Comparison of ENCODE assay signal across 10 mouse cellular contexts in genomic region chr7:128248081-128249042, GRCm38 (mm10). TPM values are rescaled to one million over a fixed set of nuclear protein-coding genes. Genes with fewer than 3 reads are reported as not detected.
DNase-seq lines count a peak whose midpoint lies in the region; ATAC-seq lines count a peak whose summit lies in the region.
"Had no signal": no experiment of that assay in that cellular context is flagged by ENCODE, and none has a peak within 500 bp of the region (broad histone marks: within the 10 kb centered on the region; RNA-seq: fewer than 3 reads in every experiment).

No protein-coding gene starts in this region.

- intact Hi-C loops in heart, postnatal 25 days (cut with DNase I) = loop anchor here (2.0 to 10.0 kb wide), 3 partner anchors 48 to 446 kb away; no protein-coding TSS in a partner anchor

- peaks cover 66% of the 10 kb centered on the region for H3K36me3 ChIP-seq in heart, embryonic 12.5 days
- no peaks in the 10 kb centered on the region for H3K36me3 ChIP-seq in hindbrain, embryonic 11.5 days (ENCODE audit: control insufficient read depth, insufficient read depth, low read length)

- peaks cover 53% of the 10 kb centered on the region for H3K4me1 ChIP-seq in heart, embryonic 12.5 days (replicated peaks)
- peaks cover 3% of the 10 kb centered on the region; the same call in 1 of the 2 replicates for H3K4me1 ChIP-seq in brown adipose tissue, adult 24 weeks (ENCODE audit: control insufficient read depth, insufficient read depth, insufficient read length, low read length)
- H3K4me1 ChIP-seq in hindbrain, embryonic 11.5 days (replicated peaks; ENCODE audit: control insufficient read depth, insufficient read depth, low read length) = no peaks in the 10 kb centered on the region; the same call in 1 of the 2 replicates

- H3K9me3 ChIP-seq in heart, embryonic 12.5 days (replicated peaks) = no peaks in the 10 kb centered on the region
- H3K9me3 ChIP-seq in hindbrain, embryonic 11.5 days (ENCODE audit: control insufficient read depth, low read length) = no peaks in the 10 kb centered on the region

- peak overlapping the region; percentile 85 for H3K4me2 ChIP-seq in heart, embryonic 12.5 days
- H3K4me2 ChIP-seq in hindbrain, embryonic 11.5 days (replicated peaks; ENCODE audit: low read depth, low read length) = 0 out of 2 replicates have a peak overlapping the region, but pooled peaks have one; percentile 0

- H3K4me3 ChIP-seq in heart, embryonic 12.5 days = peak overlapping the region; percentile 76
- H3K4me3 ChIP-seq in brown adipose tissue, adult 24 weeks (ENCODE audit: insufficient read depth, low read depth, low read length) = peak overlapping the region; percentile 42
- H3K4me3 ChIP-seq in hindbrain, embryonic 11.5 days (ENCODE audit: low read depth, low read length) = no peak overlapping the region

- no peak for DNase-seq in heart, postnatal 25 days (ENCODE audit: low spot score)
- no peak for DNase-seq in hindbrain, embryonic 11.5 days (ENCODE audit: low spot score)
- peak; percentile 57 for DNase-seq in lung, postnatal 10 days
- no peak for DNase-seq in thymus, adult 18-20 months
- DNase-seq in urinary bladder, adult 18-20 months (ENCODE audit: low spot score in 2 of 2) = no peak
- no peak for DNase-seq in ovary, postnatal 10 days (ENCODE audit: low spot score)

- 74% methylated on average over 10 of the region's 10 CpGs for WGBS in heart, embryonic 12.5 days
- 80% methylated on average over 10 of the region's 10 CpGs for WGBS in hindbrain, embryonic 11.5 days

- ATAC-seq in heart, embryonic 12.5 days (ENCODE audit: insufficient number of reproducible peaks, low FRiP score) = no peak
- no peak for ATAC-seq in hindbrain, embryonic 11.5 days (ENCODE audit: low FRiP score)

- H3K9ac ChIP-seq in heart, embryonic 12.5 days = peak overlapping the region; percentile 90
- no peak overlapping the region for H3K9ac ChIP-seq in hindbrain, embryonic 11.5 days (ENCODE audit: low read depth, low read length)

- no peaks in the 10 kb centered on the region for H3K27me3 ChIP-seq in heart, embryonic 12.5 days (replicated peaks)
- peaks cover 3% of the 10 kb centered on the region; the same call in 1 of the 2 replicates for H3K27me3 ChIP-seq in hindbrain, embryonic 11.5 days (ENCODE audit: control insufficient read depth, insufficient read depth, low read length)

- 0 out of 2 replicates have a peak overlapping the region, but pooled peaks have one; percentile 16 for H3K27ac ChIP-seq in heart, embryonic 12.5 days (ENCODE audit: poor library complexity, severe bottlenecking)
- H3K27ac ChIP-seq in brown adipose tissue, adult 24 weeks (replicated peaks; ENCODE audit: low read depth, low read length) = no peak overlapping the region
- no peak overlapping the region for H3K27ac ChIP-seq in hindbrain, embryonic 11.5 days (ENCODE audit: low read depth, low read length)

RNA-seq across cellular contexts. Expression of gene Tgfb1i1, which starts 1.8 kb away (rescaled TPM):
- 198 and 202 TPM in 2 replicates for polyA plus RNA-seq in heart, embryonic 12.5 days (2016; fragmentation: Nextera tagmentation; extraction: Ambion mirVana)
- 10 to 100 TPM; 19.6 to 22.5 TPM for total RNA-seq in heart, postnatal 25 days (2021)
- polyA plus RNA-seq in brown adipose tissue, adult 24 weeks (2012; ENCODE audit: insufficient read depth, insufficient read length, missing spikeins) = 4.5 and 5.5 TPM in 2 replicates
- polyA plus RNA-seq in hindbrain, embryonic 11.5 days (2014; fragmentation: Nextera tagmentation; extraction: Ambion mirVana) = 33.0 and 40.9 TPM in 2 replicates

RNA-seq across cellular contexts. Expression of gene 9130023H24Rik, which starts 10.5 kb away (rescaled TPM):
- 7.1 and 7.5 TPM in 2 replicates for polyA plus RNA-seq in heart, embryonic 12.5 days (2016; fragmentation: Nextera tagmentation; extraction: Ambion mirVana)
- 1 to 10 TPM; 3.3 to 3.4 TPM for total RNA-seq in heart, postnatal 25 days (2021)
- 2.5 and 3.3 TPM in 2 replicates for polyA plus RNA-seq in brown adipose tissue, adult 24 weeks (2012; ENCODE audit: insufficient read depth, insufficient read length, missing spikeins)
- polyA plus RNA-seq in hindbrain, embryonic 11.5 days (2014; fragmentation: Nextera tagmentation; extraction: Ambion mirVana) = 12.3 and 13.3 TPM in 2 replicates

RNA-seq across cellular contexts. Expression of gene Armc5, which starts 11.2 kb away (rescaled TPM):
- polyA plus RNA-seq in heart, embryonic 12.5 days (2016; fragmentation: Nextera tagmentation; extraction: Ambion mirVana) = 15.3 and 15.7 TPM in 2 replicates
- 1 to 10 TPM; 6.8 to 7.2 TPM for total RNA-seq in heart, postnatal 25 days (2021)
- polyA plus RNA-seq in brown adipose tissue, adult 24 weeks (2012; ENCODE audit: insufficient read depth, insufficient read length, missing spikeins) = 2.1 and 3.5 TPM in 2 replicates
- 6.5 and 7.4 TPM in 2 replicates for polyA plus RNA-seq in hindbrain, embryonic 11.5 days (2014; fragmentation: Nextera tagmentation; extraction: Ambion mirVana)

RNA-seq across cellular contexts. Expression of gene Slc5a2, which starts 17.1 kb away (rescaled TPM):
- polyA plus RNA-seq in heart, embryonic 12.5 days (2016; fragmentation: Nextera tagmentation; extraction: Ambion mirVana) = 0.11 and 0.23 TPM in 2 replicates
- not detected for total RNA-seq in heart, postnatal 25 days (2021)
- polyA plus RNA-seq in brown adipose tissue, adult 24 weeks (2012; ENCODE audit: insufficient read depth, insufficient read length, missing spikeins) = not detected in 2 replicates
- 0.25 TPM in 1 of 2 replicates, not detected in the other for polyA plus RNA-seq in hindbrain, embryonic 11.5 days (2014; fragmentation: Nextera tagmentation; extraction: Ambion mirVana)
- total RNA-seq: granulocyte monocyte progenitor cell, adult 5-6 weeks; megakaryocyte, adult 5-6 weeks had no signal

RNA-seq across cellular contexts. Expression of gene Cox6a2, which starts 42.2 kb away (rescaled TPM):
- polyA plus RNA-seq in heart, embryonic 12.5 days (2016; fragmentation: Nextera tagmentation; extraction: Ambion mirVana) = 632 and 633 TPM in 2 replicates
- total RNA-seq in heart, postnatal 25 days (2021) = 1,000 to 10,000 TPM; 2,394 to 2,415 TPM
- polyA plus RNA-seq in brown adipose tissue, adult 24 weeks (2012; ENCODE audit: insufficient read depth, insufficient read length, missing spikeins) = 45.2 and 76.4 TPM in 2 replicates
- polyA plus RNA-seq in hindbrain, embryonic 11.5 days (2014; fragmentation: Nextera tagmentation; extraction: Ambion mirVana) = 0.36 and 0.54 TPM in 2 replicates
